Mouse (Mus musculus) embryonic facial prominence, embryonic 14.5 days (tissue): ENCODE measurements around the gene Rab28. TPM values are rescaled to one million over a fixed set of nuclear protein-coding genes. Genes with fewer than 3 reads are reported as not detected.
"Not testable (repeated sequence)": the region's sequence is repeated elsewhere in the genome, so short reads cannot be mapped to it uniquely, and the experiment has no call there.

Experiments
- ATAC-seq: fragments of 200-750 bp; cut with Nextera tagmentation; 2 replicates; pipeline ENCODE4 v1.8.0; 2017; ENCODE audit warnings: low read depth, moderate number of reproducible peaks, moderate TSS enrichment
- DNase-seq: peaks from one replicate; pipeline ENCODE4 v3.0.0-alpha.2; 2015; ENCODE audit warnings: low spot score
- H3K27ac ChIP-seq: fragments of 300-500 bp; sonication (generic); replicated peaks from 2 replicates; pipeline ENCODE4 v1.5.1; 2014; ENCODE audit warnings: low read depth, mild to moderate bottlenecking, low read length, moderate library complexity
- H3K27me3 ChIP-seq: fragments of 300-500 bp; sonication (generic); replicated peaks from 2 replicates; pipeline ENCODE4 v1.6.1; 2014; ENCODE audit warnings: low read length; ENCODE audit not compliant: control insufficient read depth, insufficient read depth
- H3K36me3 ChIP-seq: fragments of 300-500 bp; sonication (generic); 2 replicates; pipeline ENCODE4 v1.6.1; 2014; ENCODE audit warnings: low read length, mixed read lengths; ENCODE audit not compliant: control insufficient read depth, insufficient read depth
- H3K4me1 ChIP-seq: fragments of 300-500 bp; sonication (generic); 2 replicates; pipeline ENCODE4 v1.6.1; 2014; ENCODE audit warnings: antibody characterized with exemption, low read length; ENCODE audit not compliant: control insufficient read depth, insufficient read depth
- H3K4me2 ChIP-seq: fragments of 300-500 bp; sonication (generic); 2 replicates; pipeline ENCODE4 v1.6.1; 2014; ENCODE audit warnings: low read depth, mild to moderate bottlenecking, low read length, moderate library complexity, mixed read lengths
- H3K4me3 ChIP-seq: fragments of 300-500 bp; sonication (generic); 2 replicates; pipeline ENCODE4 v1.5.1; 2014; ENCODE audit warnings: low read depth, mild to moderate bottlenecking, low read length
- H3K9ac ChIP-seq: fragments of 300-500 bp; sonication (generic); 2 replicates; pipeline ENCODE4 v1.6.1; 2014; ENCODE audit warnings: low read depth, mild to moderate bottlenecking, low read length, moderate library complexity, mixed read lengths
- H3K9me3 ChIP-seq: fragments of 300-500 bp; sonication (generic); 2 replicates; pipeline ENCODE4 v1.6.1; 2016; ENCODE audit warnings: low read length; ENCODE audit not compliant: control insufficient read depth
- WGBS: fragments of 180-500 bp; shearing (Covaris S2); extraction: QIAGEN DNeasy Blood & Tissue Kit; methylation state at CpG from one replicate; pipeline ENCODE4 v1.1.7; 2014; 5-methylcytosine and 5-hydroxymethylcytosine counted together
- polyA plus RNA-seq: library from polyadenylated mRNA; unstranded; fragments of >200 nt; fragmentation: Nextera tagmentation; extraction: Ambion mirVana; gene quantifications from 2 replicates; pipeline ENCODE4 v1.2.1, GENCODE M21; 2014

Rab28 gene
- polyA plus RNA-seq, 1 experiment from 2014 or later = 72.4 TPM

- DNase-seq (no peak), ATAC-seq (no peak)
- Histone ChIP-seq H3K27me3 (peaks cover 65% of the 10 kb centered on the region), H3K4me2 (no peak overlapping the region), H3K4me1 (no peaks in the 10 kb centered on the region), H3K36me3 (no peaks in the 10 kb centered on the region), H3K27ac (no peak overlapping the region), H3K4me3 (no peak overlapping the region), H3K9me3 (no peaks in the 10 kb centered on the region), H3K9ac (no peak overlapping the region)
- 7% methylated on average over 6 of the region's 7 CpGs for WGBS
Observed at GRCm38 (mm10) chr5:41744234-41744633, 36.3 kb upstream of the Rab28 start.

- Histone ChIP-seq H3K36me3 (no peaks in the 10 kb centered on the region), H3K4me1 (no peaks in the 10 kb centered on the region), H3K27ac (no peak overlapping the region), H3K9me3 (no peaks in the 10 kb centered on the region), H3K9ac (no peak overlapping the region), H3K4me3 (no peak overlapping the region), H3K27me3 (peaks cover 10% of the 10 kb centered on the region), H3K4me2 (no peak overlapping the region)
- no peak for ATAC-seq
- DNase-seq = no peak
- 52% methylated on average over 6 of the region's 6 CpGs for WGBS
Observed at GRCm38 (mm10) chr5:41738817-41739216, 30.9 kb upstream of the Rab28 start.

DNA sequence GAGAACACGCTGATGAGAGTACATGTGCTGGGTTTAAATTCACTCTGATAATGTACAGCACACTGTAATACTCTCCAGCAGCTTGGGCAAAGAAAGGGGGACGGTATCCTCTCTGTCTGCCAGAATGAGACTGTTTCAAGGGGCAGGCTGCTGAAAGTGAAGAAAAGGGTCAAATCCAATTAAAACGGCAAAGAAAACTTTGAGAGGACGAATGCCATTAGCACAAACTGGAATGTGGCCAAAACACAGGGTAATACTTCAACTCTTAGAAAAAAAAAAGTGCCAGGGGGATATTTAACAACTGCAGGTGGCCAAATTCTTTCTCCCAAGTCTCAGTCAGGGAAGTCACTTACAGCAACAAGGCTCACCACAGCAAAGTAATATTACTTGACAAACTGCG lies 29.1 kb upstream of the Rab28 start:
- ATAC-seq = no peak
- WGBS = 44% methylated on average over 5 of the region's 5 CpGs
- Histone ChIP-seq H3K36me3 (no peaks in the 10 kb centered on the region), H3K9me3 (no peaks in the 10 kb centered on the region), H3K4me3 (no peak overlapping the region), H3K4me2 (no peak overlapping the region), H3K4me1 (no peaks in the 10 kb centered on the region), H3K27ac (no peak overlapping the region), H3K27me3 (no peaks in the 10 kb centered on the region), H3K9ac (no peak overlapping the region)
- no peak for DNase-seq

DNA sequence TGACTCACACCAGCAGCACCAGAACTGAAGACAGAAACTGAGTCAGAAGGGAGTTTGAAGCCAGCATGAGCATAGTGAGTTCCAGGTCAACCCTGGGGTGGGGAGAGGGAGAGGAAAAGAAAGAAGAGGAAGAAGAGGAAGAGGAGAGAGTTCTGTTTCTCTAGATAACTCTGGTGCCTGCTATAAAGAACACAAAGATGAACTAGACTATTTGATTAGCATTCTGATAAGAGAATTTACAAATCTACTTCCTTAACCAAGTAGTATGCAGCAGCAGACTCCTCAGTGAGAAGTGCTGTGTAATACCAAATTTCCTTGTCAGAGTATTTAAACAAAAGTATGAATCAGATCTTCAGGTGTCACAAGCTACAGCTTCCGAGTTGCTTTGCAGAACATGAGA lies 19.1 kb upstream of the Rab28 start:
- no peak overlapping the region for H3K4me2 ChIP-seq
- 76% methylated on average over 1 of the region's 1 CpGs for WGBS
- no peaks in the 10 kb centered on the region for H3K27me3 ChIP-seq
- no peaks in the 10 kb centered on the region for H3K36me3 ChIP-seq
- H3K9me3 ChIP-seq = no peaks in the 10 kb centered on the region
- H3K27ac ChIP-seq = no peak overlapping the region
- no peak overlapping the region for H3K4me3 ChIP-seq
- H3K4me1 ChIP-seq = no peaks in the 10 kb centered on the region
- DNase-seq = no peak
- no peak for ATAC-seq
- H3K9ac ChIP-seq = no peak overlapping the region

DNA sequence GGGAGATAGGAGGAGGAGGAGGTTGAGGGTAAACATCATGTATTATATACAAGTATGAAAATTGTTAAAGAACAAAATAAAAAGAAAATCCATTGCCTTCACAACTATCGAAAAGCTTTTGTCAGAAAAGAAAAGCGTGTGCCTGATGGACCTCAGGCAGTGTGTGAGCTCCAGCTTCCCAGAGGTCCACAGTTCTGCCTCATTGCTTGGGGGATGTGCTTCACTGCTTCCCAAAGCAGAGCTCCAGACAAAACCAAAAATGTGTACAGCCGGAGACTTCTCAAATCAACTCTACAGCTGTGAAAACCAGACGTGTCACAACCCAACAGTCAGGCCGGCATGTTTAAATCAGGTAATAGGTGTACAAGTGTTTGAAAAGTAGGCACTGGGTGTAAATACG lies 17.6 kb upstream of the Rab28 start:
- no peak overlapping the region for H3K27ac ChIP-seq
- no peak for DNase-seq
- WGBS = 74% methylated on average over 6 of the region's 6 CpGs

DNA sequence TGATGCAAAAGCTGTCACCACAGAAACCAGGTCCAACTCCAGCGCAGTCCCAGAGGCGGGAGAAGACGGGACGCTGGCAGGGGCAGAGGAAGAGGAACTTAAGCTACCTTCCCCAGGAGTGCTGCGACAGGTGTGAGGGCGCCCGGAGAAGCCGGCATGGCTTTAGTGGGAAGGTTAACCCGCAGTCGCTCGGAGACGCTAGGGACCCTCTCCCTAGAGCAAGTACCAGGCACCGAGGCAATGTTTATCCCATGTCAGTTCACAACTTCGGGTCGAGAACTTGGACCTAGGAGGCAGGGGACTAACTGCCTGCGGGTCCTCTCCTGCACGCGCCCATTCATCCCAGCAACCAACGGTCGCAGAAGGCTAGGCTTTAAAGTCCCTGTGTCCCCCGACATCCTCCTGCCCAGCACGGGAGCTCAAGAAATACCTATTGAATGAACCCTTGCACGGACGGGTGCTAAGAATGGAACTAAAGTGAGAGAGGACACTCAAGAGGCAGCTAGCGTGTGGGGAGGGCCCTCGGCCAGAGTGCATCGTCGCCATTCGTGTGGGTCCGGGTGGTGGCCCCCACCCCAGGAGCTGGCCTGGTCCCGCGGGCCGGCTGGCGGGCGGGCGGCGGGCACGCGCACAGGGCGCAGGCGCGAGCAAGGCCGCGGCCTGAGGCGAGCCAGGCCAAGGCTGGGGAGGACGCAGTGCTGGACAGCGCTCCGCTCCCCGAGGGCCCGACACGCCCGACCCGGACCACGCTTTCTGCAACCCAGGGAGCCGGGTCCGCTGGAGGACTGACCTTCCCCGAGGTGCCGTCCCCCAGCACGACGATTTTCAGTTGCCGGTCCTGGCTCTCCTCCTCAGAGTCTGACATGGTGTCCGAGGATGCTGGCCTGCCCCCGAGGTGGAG lies 592 bp downstream of the Rab28 start:
- ATAC-seq (peak; percentile 84), DNase-seq (peak; percentile 45)
- Histone ChIP-seq H3K4me3 (peak overlapping the region; percentile 76), H3K27me3 (no peaks in the 10 kb centered on the region), H3K9ac (peak overlapping the region; percentile 78), H3K36me3 (no peaks in the 10 kb centered on the region), H3K9me3 (no peaks in the 10 kb centered on the region), H3K4me1 (peaks cover 4% of the 10 kb centered on the region), H3K4me2 (peak overlapping the region; percentile 98), H3K27ac (peak overlapping the region; percentile 71)
- 0% methylated on average over 28 of the region's 63 CpGs for WGBS

More for the DNA sequence above, 17.6 kb upstream of the Rab28 start:
- H3K9me3 ChIP-seq = no peaks in the 10 kb centered on the region
- no peaks in the 10 kb centered on the region for H3K27me3 ChIP-seq
- no peaks in the 10 kb centered on the region for H3K4me1 ChIP-seq
- ATAC-seq = no peak
- no peaks in the 10 kb centered on the region for H3K36me3 ChIP-seq
- no peak overlapping the region for H3K9ac ChIP-seq
- no peak overlapping the region for H3K4me3 ChIP-seq
- no peak overlapping the region for H3K4me2 ChIP-seq

DNA sequence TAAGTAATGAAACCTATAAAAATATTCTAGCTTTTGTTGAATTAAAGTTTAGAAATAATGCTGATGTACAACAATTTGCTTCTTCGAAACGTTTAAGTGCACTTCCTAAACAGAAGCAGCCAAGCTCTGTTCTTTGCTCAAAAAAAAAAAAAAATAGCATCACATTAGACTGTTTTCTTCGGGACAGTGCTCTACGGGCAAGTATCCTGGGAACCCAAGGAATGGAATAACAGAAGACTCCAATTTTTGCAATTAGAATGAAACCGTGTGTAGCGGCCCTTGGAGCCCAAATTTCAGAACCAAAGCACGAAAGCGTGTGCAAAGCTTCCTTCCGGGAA lies 1.2 kb downstream of the Rab28 start:
- Histone ChIP-seq H3K27me3 (no peaks in the 10 kb centered on the region), H3K4me1 (peaks cover 4% of the 10 kb centered on the region), H3K4me2 (peak overlapping the region; percentile 98), H3K9me3 (no peaks in the 10 kb centered on the region), H3K9ac (peak overlapping the region; percentile 78), H3K4me3 (peak overlapping the region; percentile 76), H3K27ac (no peak overlapping the region), H3K36me3 (no peaks in the 10 kb centered on the region)
- ATAC-seq = no peak
- WGBS = 5% methylated on average over 9 of the region's 9 CpGs
- DNase-seq = no peak

DNA sequence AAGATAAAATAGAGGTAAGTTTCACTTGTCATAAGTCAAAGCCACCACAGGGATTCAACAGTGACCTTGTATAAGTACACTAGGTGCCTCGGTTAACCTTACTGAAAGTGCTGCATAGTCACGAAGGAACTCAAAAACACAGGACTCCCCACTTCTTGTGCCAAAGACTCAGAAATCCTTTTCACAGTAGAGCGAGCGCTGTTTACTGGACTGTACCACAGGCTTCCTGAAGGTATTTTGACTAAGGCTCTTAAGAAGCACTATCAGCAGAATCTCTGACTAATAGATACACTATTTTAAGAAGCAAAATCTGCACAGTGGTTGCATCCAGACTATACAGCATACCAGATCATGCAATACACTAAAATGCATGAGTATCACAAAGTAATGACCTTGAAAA lies 6.9 kb downstream of the Rab28 start:
- WGBS = 89% methylated on average over 4 of the region's 4 CpGs
- not testable (repeated sequence) for H3K4me3 ChIP-seq, H3K9ac ChIP-seq, ATAC-seq, H3K27me3 ChIP-seq, H3K36me3 ChIP-seq, H3K4me1 ChIP-seq, H3K4me2 ChIP-seq, H3K27ac ChIP-seq, H3K9me3 ChIP-seq, DNase-seq

DNA sequence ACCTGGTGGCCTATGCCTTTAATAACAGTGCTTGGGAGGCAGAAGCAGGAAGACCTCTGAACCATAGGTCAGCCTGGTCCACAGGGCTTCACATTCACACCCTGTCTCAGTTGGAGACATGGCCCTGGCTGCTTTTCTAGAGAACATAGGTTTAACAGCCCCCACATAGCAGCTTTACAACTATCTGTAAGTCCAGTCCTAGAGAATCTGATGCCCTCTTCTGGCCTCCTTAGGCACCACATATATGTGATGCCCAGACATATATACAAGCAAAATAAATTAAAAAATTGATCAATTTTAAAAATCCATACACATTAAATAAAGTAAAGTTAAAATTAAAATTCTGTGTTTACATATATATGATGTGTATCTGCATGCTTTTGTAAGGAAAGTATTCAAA lies 10.0 kb downstream of the Rab28 start:
- H3K4me3 ChIP-seq = no peak overlapping the region
- ATAC-seq (no peak), DNase-seq (no peak)
- H3K27me3 ChIP-seq = no peaks in the 10 kb centered on the region
- no peaks in the 10 kb centered on the region for H3K9me3 ChIP-seq
- H3K4me2 ChIP-seq = no peak overlapping the region
- H3K36me3 ChIP-seq = no peaks in the 10 kb centered on the region
- no peak overlapping the region for H3K27ac ChIP-seq
- no peak overlapping the region for H3K9ac ChIP-seq
- H3K4me1 ChIP-seq = no peaks in the 10 kb centered on the region
